In genomic region chr19:5274641-5275040, GRCm38 (mm10) we compare ENCODE assay signal across 11 mouse cellular contexts. TPM values are rescaled to one million over a fixed set of nuclear protein-coding genes. Genes with fewer than 3 reads are reported as not detected.
A peak's percentile ranks its signal among the peaks of the same experiment; 100 is the strongest.
DNase-seq lines count a peak whose midpoint lies in the region; ATAC-seq lines count a peak whose summit lies in the region.
"Had no signal": no experiment of that assay in that cellular context is flagged by ENCODE, and none has a peak within 500 bp of the region (broad histone marks: within the 10 kb centered on the region; RNA-seq: fewer than 3 reads in every experiment).

No protein-coding gene starts in this region.

- no peak for ATAC-seq in heart, embryonic 11.5 days (replicated peaks; ENCODE audit: insufficient number of reproducible peaks, low FRiP score, low TSS enrichment)
- no peak for ATAC-seq in limb, embryonic 12.5 days (ENCODE audit: insufficient number of reproducible peaks, insufficient read depth, low FRiP score, low TSS enrichment, low read depth)
- no peak for ATAC-seq in liver, embryonic 16.5 days (ENCODE audit: low read depth)
- ATAC-seq: Patski had no signal

- no peak for DNase-seq in heart, postnatal 36 days
- DNase-seq in limb, embryonic 10.5 days (ENCODE audit: low spot score): no peak
- no peak for DNase-seq in layer of hippocampus, adult 9-11 months
- no peak for DNase-seq in c-Kit-positive CD71-positive TER-119-positive erythroid progenitor cells, embryonic 14.5 days (ENCODE audit: low spot score)
- DNase-seq: cerebellum, adult 9-10 months; gastrocnemius, postnatal 36 days had no signal

- H3K4me1 ChIP-seq in heart, embryonic 11.5 days (ENCODE audit: control insufficient read depth, insufficient read depth, low read length): peaks cover 16% of the 10 kb centered on the region
- peaks cover 25% of the 10 kb centered on the region for H3K4me1 ChIP-seq in limb, embryonic 12.5 days (replicated peaks)
- peaks cover 34% of the 10 kb centered on the region for H3K4me1 ChIP-seq in limb, embryonic 10.5 days
- H3K4me1 ChIP-seq in brown adipose tissue, adult 24 weeks (ENCODE audit: control insufficient read depth, insufficient read depth, insufficient read length, low read length): peaks cover 20% of the 10 kb centered on the region
- peaks cover 30% of the 10 kb centered on the region for H3K4me1 ChIP-seq in liver, embryonic 16.5 days (ENCODE audit: control insufficient read depth, low read depth, low read length)

- WGBS in heart, embryonic 11.5 days (ENCODE audit: insufficient replicate concordance): 89% methylated on average over 13 of the region's 13 CpGs
- WGBS in limb, embryonic 12.5 days: 94% methylated on average over 11 of the region's 13 CpGs
- WGBS in limb, embryonic 10.5 days: 89% methylated on average over 13 of the region's 13 CpGs
- 71% methylated on average over 13 of the region's 13 CpGs for WGBS in liver, embryonic 16.5 days (ENCODE audit: insufficient replicate concordance)

- no peaks in the 10 kb centered on the region for H3K9me3 ChIP-seq in heart, embryonic 11.5 days (replicated peaks; ENCODE audit: control insufficient read depth, low read length)
- H3K9me3 ChIP-seq in limb, embryonic 12.5 days: no peaks in the 10 kb centered on the region
- no peaks in the 10 kb centered on the region for H3K9me3 ChIP-seq in limb, embryonic 10.5 days (replicated peaks)
- no peaks in the 10 kb centered on the region for H3K9me3 ChIP-seq in liver, embryonic 16.5 days (replicated peaks; ENCODE audit: control insufficient read depth, low read length)

- no peak overlapping the region for H3K4me3 ChIP-seq in heart, embryonic 11.5 days (ENCODE audit: low read depth, low read length)
- H3K4me3 ChIP-seq in limb, embryonic 12.5 days (replicated peaks): no peak overlapping the region
- H3K4me3 ChIP-seq in limb, embryonic 10.5 days: no peak overlapping the region
- no peak overlapping the region for H3K4me3 ChIP-seq in brown adipose tissue, adult 24 weeks (ENCODE audit: insufficient read depth, low read depth, low read length)
- H3K4me3 ChIP-seq in liver, embryonic 16.5 days (ENCODE audit: low read depth, low read length): no peak overlapping the region

- intact Hi-C loops in heart, postnatal 36 days (cut with DNase I): no loop called here

- no peak overlapping the region for H3K4me2 ChIP-seq in heart, embryonic 11.5 days
- H3K4me2 ChIP-seq in limb, embryonic 12.5 days: no peak overlapping the region
- H3K4me2 ChIP-seq in liver, embryonic 16.5 days (ENCODE audit: low read depth, low read length): no peak overlapping the region

- peaks cover 40% of the 10 kb centered on the region for H3K36me3 ChIP-seq in heart, embryonic 11.5 days (ENCODE audit: control insufficient read depth, insufficient read depth, low read length)
- peaks cover 56% of the 10 kb centered on the region for H3K36me3 ChIP-seq in limb, embryonic 12.5 days
- H3K36me3 ChIP-seq in limb, embryonic 10.5 days: peaks cover 60% of the 10 kb centered on the region
- H3K36me3 ChIP-seq in liver, embryonic 16.5 days (ENCODE audit: control insufficient read depth, insufficient read depth): peaks cover 36% of the 10 kb centered on the region

- H3K9ac ChIP-seq in heart, embryonic 11.5 days (ENCODE audit: low read depth, low read length): no peak overlapping the region
- 0 out of 2 replicates have a peak overlapping the region, but pooled peaks have one; percentile 2 for H3K9ac ChIP-seq in limb, embryonic 12.5 days (replicated peaks)
- H3K9ac ChIP-seq in liver, embryonic 16.5 days (ENCODE audit: low read depth, low read length): no peak overlapping the region

- H3K27me3 ChIP-seq in heart, embryonic 11.5 days (ENCODE audit: control insufficient read depth, insufficient read depth, low read length): no peaks in the 10 kb centered on the region
- H3K27me3 ChIP-seq in limb, embryonic 12.5 days: no peaks in the 10 kb centered on the region
- H3K27me3 ChIP-seq in limb, embryonic 10.5 days (ENCODE audit: low read depth, poor library complexity, severe bottlenecking): no peaks in the 10 kb centered on the region
- H3K27me3 ChIP-seq in liver, embryonic 16.5 days (ENCODE audit: control insufficient read depth, insufficient read depth, low read depth, low read length): no peaks in the 10 kb centered on the region
- H3K27me3 ChIP-seq: Patski had no signal

- H3K27ac ChIP-seq in heart, embryonic 11.5 days (ENCODE audit: low read depth, low read length): peak overlapping the region; percentile 63; the same call in 1 of the 2 replicates
- no peak overlapping the region for H3K27ac ChIP-seq in limb, embryonic 12.5 days
- no peak overlapping the region for H3K27ac ChIP-seq in limb, embryonic 10.5 days
- peak overlapping the region; percentile 89 for H3K27ac ChIP-seq in brown adipose tissue, adult 24 weeks (replicated peaks; ENCODE audit: low read depth, low read length)
- H3K27ac ChIP-seq in liver, embryonic 16.5 days (ENCODE audit: low read length): peak overlapping the region; percentile 21; the same call in 1 of the 2 replicates

RNA-seq across cellular contexts. Expression of gene Pacs1, which starts 1.7 kb away (rescaled TPM):
- polyA plus RNA-seq in heart, embryonic 11.5 days (2014; fragmentation: Nextera tagmentation; extraction: Ambion mirVana): 21.4 and 22.8 TPM in 2 replicates
- total RNA-seq in heart, postnatal 36 days (2021): 10 to 100 TPM; 19.9 to 21.5 TPM
- 25.9 and 32.2 TPM in 2 replicates for polyA plus RNA-seq in limb, embryonic 12.5 days (2016; fragmentation: Nextera tagmentation; extraction: Ambion mirVana)
- polyA plus RNA-seq in limb, embryonic 10.5 days (2016; fragmentation: Nextera tagmentation; extraction: Ambion mirVana): 25.7 and 31.1 TPM in 2 replicates
- polyA plus RNA-seq in brown adipose tissue, adult 24 weeks (2012; ENCODE audit: insufficient read depth, insufficient read length, missing spikeins): 4.4 and 6.8 TPM in 2 replicates
- polyA plus RNA-seq in liver, embryonic 16.5 days (2015; fragmentation: Nextera tagmentation; extraction: Ambion mirVana): 6.8 and 8.1 TPM in 2 replicates

RNA-seq across cellular contexts. Expression of gene Sf3b2, which starts 20.6 kb away (rescaled TPM):
- 224 and 239 TPM in 2 replicates for polyA plus RNA-seq in heart, embryonic 11.5 days (2014; fragmentation: Nextera tagmentation; extraction: Ambion mirVana)
- 100 to 1,000 TPM; 115 to 128 TPM for total RNA-seq in heart, postnatal 36 days (2021)
- polyA plus RNA-seq in limb, embryonic 12.5 days (2016; fragmentation: Nextera tagmentation; extraction: Ambion mirVana): 380 and 389 TPM in 2 replicates
- polyA plus RNA-seq in limb, embryonic 10.5 days (2016; fragmentation: Nextera tagmentation; extraction: Ambion mirVana): 419 and 440 TPM in 2 replicates
- polyA plus RNA-seq in brown adipose tissue, adult 24 weeks (2012; ENCODE audit: insufficient read depth, insufficient read length, missing spikeins): 58.7 and 72.0 TPM in 2 replicates
- polyA plus RNA-seq in liver, embryonic 16.5 days (2015; fragmentation: Nextera tagmentation; extraction: Ambion mirVana): 103 TPM in 2 replicates

RNA-seq across cellular contexts. Expression of gene Gal3st3, which starts 23.5 kb away (rescaled TPM):
- 3.8 and 4.8 TPM in 2 replicates for polyA plus RNA-seq in heart, embryonic 11.5 days (2014; fragmentation: Nextera tagmentation; extraction: Ambion mirVana)
- 10 to 100 TPM; 20.0 to 24.2 TPM for total RNA-seq in heart, postnatal 36 days (2021)
- 6.1 and 6.7 TPM in 2 replicates for polyA plus RNA-seq in limb, embryonic 12.5 days (2016; fragmentation: Nextera tagmentation; extraction: Ambion mirVana)
- 5.0 and 8.4 TPM in 2 replicates for polyA plus RNA-seq in limb, embryonic 10.5 days (2016; fragmentation: Nextera tagmentation; extraction: Ambion mirVana)
- polyA plus RNA-seq in brown adipose tissue, adult 24 weeks (2012; ENCODE audit: insufficient read depth, insufficient read length, missing spikeins): not detected in 2 replicates
- polyA plus RNA-seq in liver, embryonic 16.5 days (2015; fragmentation: Nextera tagmentation; extraction: Ambion mirVana): 0.08 TPM in 1 of 2 replicates, not detected in the other
- polyA plus RNA-seq: Patski had no signal

Comparison
In these comparisons a context has a peak if more than half of its experiments do, and no peak if none do; other contexts are left out.
1. H3K27ac ChIP-seq: peak in heart, embryonic 11.5 days (single experiment), brown adipose tissue, adult 24 weeks (single experiment) and liver, embryonic 16.5 days (single experiment); none in limb, embryonic 12.5 days (single experiment) and limb, embryonic 10.5 days (single experiment).